11 mouse cellular contexts compared by ENCODE assay signal in genomic region chr3:122506343-122506916, GRCm38 (mm10).
DNase-seq lines count a peak whose midpoint lies in the region; ATAC-seq lines count a peak whose summit lies in the region.
"Had no signal": no experiment of that assay in that cellular context is flagged by ENCODE, and none has a peak within 500 bp of the region (broad histone marks: within the 10 kb centered on the region; RNA-seq: fewer than 3 reads in every experiment).

No protein-coding gene starts in this region.

- ATAC-seq in hindbrain, embryonic 16.5 days, result peak; percentile 45
- ATAC-seq in hindbrain, embryonic 11.5 days (ENCODE audit: low FRiP score), result no peak
- ATAC-seq in neural tube, embryonic 11.5 days (ENCODE audit: insufficient read depth, low FRiP score, low TSS enrichment), result no peak
- ATAC-seq in stomach, embryonic 16.5 days (ENCODE audit: insufficient read depth, low FRiP score), result no peak
- ATAC-seq: activated CD4-positive, CD25-positive, alpha-beta regulatory T cell, adult 4 months; liver, embryonic 12.5 days had no signal

- H3K9ac ChIP-seq in hindbrain, embryonic 16.5 days (ENCODE audit: low read depth, low read length), result no peak overlapping the region
- no peak overlapping the region for H3K9ac ChIP-seq in hindbrain, embryonic 11.5 days (ENCODE audit: low read depth, low read length)
- H3K9ac ChIP-seq in neural tube, embryonic 11.5 days (ENCODE audit: low read length), result no peak overlapping the region
- H3K9ac ChIP-seq in stomach, embryonic 16.5 days (ENCODE audit: low read length), result no peak overlapping the region
- H3K9ac ChIP-seq: liver, embryonic 12.5 days had no signal

- no peaks in the 10 kb centered on the region for H3K36me3 ChIP-seq in hindbrain, embryonic 16.5 days (ENCODE audit: control insufficient read depth, insufficient read depth, low read length)
- no peaks in the 10 kb centered on the region for H3K36me3 ChIP-seq in hindbrain, embryonic 11.5 days (ENCODE audit: control insufficient read depth, insufficient read depth, low read length)
- no peaks in the 10 kb centered on the region for H3K36me3 ChIP-seq in neural tube, embryonic 11.5 days (ENCODE audit: control insufficient read depth, insufficient read depth, low read length)
- no peaks in the 10 kb centered on the region for H3K36me3 ChIP-seq in stomach, embryonic 16.5 days (ENCODE audit: control insufficient read depth, insufficient read depth, low read length)
- H3K36me3 ChIP-seq: liver, embryonic 12.5 days had no signal

- no peak for DNase-seq in hindbrain, embryonic 11.5 days (ENCODE audit: low spot score)
- no peak for DNase-seq in neural tube, embryonic 11.5 days (ENCODE audit: low spot score)
- no peak for DNase-seq in neural tube, embryonic 10.5 days (ENCODE audit: extremely low spot score, low spot score)
- DNase-seq in left cerebral cortex, postnatal 25 days (ENCODE audit: low spot score in 2 of 2), result peak; percentile 55 to 91
- no peak for DNase-seq in retina, embryonic 14.5 days (ENCODE audit: low spot score)
- DNase-seq: spleen, adult 18-20 months had no signal

- intact Hi-C loops in left cerebral cortex, postnatal 25 days (cut with DNase I), result no loop called here

- H3K9me3 ChIP-seq in hindbrain, embryonic 16.5 days (ENCODE audit: control insufficient read depth, low read length), result no peaks in the 10 kb centered on the region
- no peaks in the 10 kb centered on the region for H3K9me3 ChIP-seq in hindbrain, embryonic 11.5 days (ENCODE audit: control insufficient read depth, low read length)
- H3K9me3 ChIP-seq in neural tube, embryonic 11.5 days (ENCODE audit: control insufficient read depth, low read length), result no peaks in the 10 kb centered on the region
- no peaks in the 10 kb centered on the region for H3K9me3 ChIP-seq in stomach, embryonic 16.5 days (replicated peaks; ENCODE audit: control insufficient read depth, low read length)
- H3K9me3 ChIP-seq: liver, embryonic 12.5 days had no signal

- no peak overlapping the region for H3K4me2 ChIP-seq in hindbrain, embryonic 16.5 days (ENCODE audit: low read length)
- no peak overlapping the region for H3K4me2 ChIP-seq in hindbrain, embryonic 11.5 days (replicated peaks; ENCODE audit: low read depth, low read length)
- H3K4me2 ChIP-seq in neural tube, embryonic 11.5 days (ENCODE audit: low read depth), result no peak overlapping the region
- no peak overlapping the region for H3K4me2 ChIP-seq in stomach, embryonic 16.5 days (ENCODE audit: low read depth, low read length)
- H3K4me2 ChIP-seq: liver, embryonic 12.5 days had no signal

- H3K27ac ChIP-seq in hindbrain, embryonic 16.5 days (ENCODE audit: low read depth, low read length), result no peak overlapping the region
- H3K27ac ChIP-seq in hindbrain, embryonic 11.5 days (ENCODE audit: low read depth, low read length), result no peak overlapping the region
- H3K27ac ChIP-seq in neural tube, embryonic 11.5 days (ENCODE audit: low read depth, low read length), result peak overlapping the region; percentile 36; the same call in 1 of the 2 replicates
- H3K27ac ChIP-seq in stomach, embryonic 16.5 days (ENCODE audit: low read length), result peak overlapping the region; percentile 0; the same call in 1 of the 2 replicates
- H3K27ac ChIP-seq: liver, embryonic 12.5 days had no signal

- H3K4me3 ChIP-seq in hindbrain, embryonic 16.5 days (ENCODE audit: low read length), result no peak overlapping the region
- no peak overlapping the region for H3K4me3 ChIP-seq in hindbrain, embryonic 11.5 days (ENCODE audit: low read depth, low read length)
- no peak overlapping the region for H3K4me3 ChIP-seq in neural tube, embryonic 11.5 days (ENCODE audit: low read depth, low read length)
- no peak overlapping the region for H3K4me3 ChIP-seq in stomach, embryonic 16.5 days (replicated peaks; ENCODE audit: low read length)
- H3K4me3 ChIP-seq: erythroblast, embryonic 14.5 days; liver, embryonic 12.5 days had no signal

- 59% methylated on average over 10 of the region's 10 CpGs for whole genome bisulfite sequencing in hindbrain, embryonic 16.5 days
- WGBS in hindbrain, embryonic 11.5 days, result 86% methylated on average over 10 of the region's 10 CpGs
- 75% methylated on average over 10 of the region's 10 CpGs for WGBS in neural tube, embryonic 11.5 days
- 41% methylated on average over 10 of the region's 10 CpGs for WGBS in stomach, embryonic 16.5 days

- no peaks in the 10 kb centered on the region for H3K27me3 ChIP-seq in hindbrain, embryonic 16.5 days (replicated peaks; ENCODE audit: control insufficient read depth, insufficient read depth, low read length)
- H3K27me3 ChIP-seq in hindbrain, embryonic 11.5 days (ENCODE audit: control insufficient read depth, insufficient read depth, low read length), result no peaks in the 10 kb centered on the region
- H3K27me3 ChIP-seq in neural tube, embryonic 11.5 days (ENCODE audit: control insufficient read depth, insufficient read depth, low read length), result no peaks in the 10 kb centered on the region
- no peaks in the 10 kb centered on the region for H3K27me3 ChIP-seq in stomach, embryonic 16.5 days (ENCODE audit: control insufficient read depth, insufficient read depth, low read length)
- H3K27me3 ChIP-seq: liver, embryonic 12.5 days had no signal

- H3K4me1 ChIP-seq in hindbrain, embryonic 16.5 days (ENCODE audit: control insufficient read depth, insufficient read depth, low read depth, low read length), result peaks cover 3% of the 10 kb centered on the region; the same call in 1 of the 2 replicates
- H3K4me1 ChIP-seq in hindbrain, embryonic 11.5 days (replicated peaks; ENCODE audit: control insufficient read depth, insufficient read depth, low read length), result no peaks in the 10 kb centered on the region; the same call in 1 of the 2 replicates
- no peaks in the 10 kb centered on the region for H3K4me1 ChIP-seq in neural tube, embryonic 11.5 days (ENCODE audit: control insufficient read depth, insufficient read depth, low read length)
- peaks cover 23% of the 10 kb centered on the region for H3K4me1 ChIP-seq in stomach, embryonic 16.5 days (ENCODE audit: control insufficient read depth, insufficient read depth, low read length)

Comparison
In these comparisons a context has a peak if more than half of its experiments do, and no peak if none do; other contexts are left out.
1. H3K27ac ChIP-seq: peak in neural tube, embryonic 11.5 days (single experiment) and stomach, embryonic 16.5 days (single experiment); none in hindbrain, embryonic 16.5 days (single experiment) and hindbrain, embryonic 11.5 days (single experiment).
2. DNase-seq: peak in left cerebral cortex, postnatal 25 days (2 of 2); none in hindbrain, embryonic 11.5 days (single experiment), neural tube, embryonic 11.5 days (single experiment), neural tube, embryonic 10.5 days (single experiment) and retina, embryonic 14.5 days (single experiment).